Mouse (Mus musculus): ENCODE results near the gene Rai1.

Gene Rai1

GRCm38 (mm10) chr11:60190055-60190641 is 85.3 kb downstream of the Rai1 start:
- no peak for DNase-seq (ENCODE audit: low spot score in 2 of 2)

- DNase-seq (ENCODE audit: low spot score in 2 of 2), result no peak
These were observed 87.7 kb downstream of the Rai1 start for GRCm38 (mm10) chr11:60192534-60192933.

- DNase-seq (ENCODE audit: low spot score in 2 of 2), result no peak
These were observed 88.7 kb downstream of the Rai1 start for GRCm38 (mm10) chr11:60193556-60193955.

DNA sequence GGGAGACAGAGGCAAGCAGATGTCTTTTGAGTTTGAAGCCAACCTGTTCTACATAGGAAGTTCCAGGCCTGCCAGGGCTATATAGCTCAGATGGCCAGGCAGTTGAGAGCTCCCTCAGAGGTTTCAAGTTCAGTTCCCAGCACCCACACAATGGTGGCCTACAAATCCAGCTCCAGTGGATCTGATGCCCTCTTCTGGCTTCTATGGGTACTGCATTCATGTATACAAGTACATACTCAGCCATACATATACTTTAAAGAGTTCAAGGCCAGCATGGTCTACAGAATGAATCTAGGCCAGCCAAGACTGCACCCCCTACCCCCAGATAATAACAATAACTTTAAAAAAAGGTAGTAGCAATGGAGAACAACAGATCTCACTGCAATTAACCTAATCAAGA is 90.3 kb downstream of the Rai1 start:
- DNase-seq (ENCODE audit: low spot score in 2 of 2), result no peak

DNA sequence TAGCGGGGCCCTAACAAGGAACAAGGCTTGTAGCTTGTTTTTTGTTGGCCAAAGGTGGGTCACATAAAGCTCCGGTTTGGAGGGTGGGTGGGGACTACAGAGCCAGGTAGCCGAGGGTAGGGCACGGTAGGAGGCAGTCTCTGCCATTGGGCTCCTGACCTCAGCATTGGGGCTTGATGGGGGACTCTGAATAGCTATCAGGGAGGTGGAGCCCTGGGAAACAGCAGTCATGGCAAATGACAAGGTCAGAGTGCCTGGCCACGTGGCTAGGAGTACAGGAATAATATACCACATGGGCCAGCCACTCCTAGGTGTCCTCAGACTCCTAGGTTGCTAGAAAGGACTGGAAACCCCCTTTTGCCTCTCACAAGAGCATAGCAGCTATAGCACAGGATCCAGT is 91.5 kb downstream of the Rai1 start:
- no peak for DNase-seq (ENCODE audit: low spot score in 2 of 2)

DNA sequence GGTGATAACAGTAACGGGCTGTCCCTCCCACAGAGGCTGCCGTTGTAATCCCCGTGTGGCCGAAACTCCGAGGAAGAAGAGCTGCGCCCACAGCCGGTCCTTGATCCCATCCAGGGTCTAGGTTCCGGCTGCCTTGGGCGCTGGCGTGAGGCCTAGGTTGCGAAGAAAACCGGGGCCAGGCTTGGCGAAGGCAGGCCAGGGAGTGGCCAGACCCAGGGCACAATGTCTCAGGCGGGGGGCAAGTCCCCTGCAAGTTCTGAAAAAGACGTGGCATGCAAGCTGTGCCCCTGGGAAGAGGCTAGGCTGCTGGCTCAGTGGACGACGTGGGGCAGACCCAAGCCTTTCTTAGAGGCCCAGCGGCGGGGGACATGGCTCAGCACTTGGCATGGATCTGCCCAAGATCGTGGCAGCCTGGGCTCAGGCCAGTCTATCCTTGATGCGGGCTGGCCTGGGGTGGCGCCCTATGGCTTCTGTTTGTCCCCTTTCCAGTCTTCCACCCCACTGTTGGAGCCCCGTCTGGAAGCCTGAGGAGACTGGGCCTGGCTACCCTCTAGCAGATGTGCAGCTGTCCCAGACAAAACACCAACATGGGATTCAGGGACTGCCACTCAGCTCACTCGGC is 93.3 kb downstream of the Rai1 start:
- DNase-seq (ENCODE audit: low spot score in 2 of 2), result no peak

DNA sequence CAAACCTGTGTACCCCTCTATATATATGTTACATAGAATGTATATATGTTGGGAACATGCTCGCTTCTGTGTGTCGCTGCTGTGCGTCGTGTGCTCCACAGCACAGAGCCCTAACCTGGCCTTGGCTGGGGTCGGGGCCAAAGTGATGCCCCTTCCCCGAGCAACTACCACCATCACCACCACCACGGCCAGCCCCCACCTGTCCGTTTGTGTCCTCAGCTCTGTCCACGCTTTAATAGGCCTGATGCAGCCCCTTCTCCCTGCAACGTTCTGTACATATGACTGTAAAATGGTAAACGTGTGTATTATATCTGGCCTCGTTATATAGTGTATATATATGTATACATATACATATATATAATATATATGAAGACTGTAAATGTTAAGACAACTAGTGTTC is 93.8 kb downstream of the Rai1 start:
- DNase-seq (ENCODE audit: low spot score in 2 of 2), result no peak

DNA sequence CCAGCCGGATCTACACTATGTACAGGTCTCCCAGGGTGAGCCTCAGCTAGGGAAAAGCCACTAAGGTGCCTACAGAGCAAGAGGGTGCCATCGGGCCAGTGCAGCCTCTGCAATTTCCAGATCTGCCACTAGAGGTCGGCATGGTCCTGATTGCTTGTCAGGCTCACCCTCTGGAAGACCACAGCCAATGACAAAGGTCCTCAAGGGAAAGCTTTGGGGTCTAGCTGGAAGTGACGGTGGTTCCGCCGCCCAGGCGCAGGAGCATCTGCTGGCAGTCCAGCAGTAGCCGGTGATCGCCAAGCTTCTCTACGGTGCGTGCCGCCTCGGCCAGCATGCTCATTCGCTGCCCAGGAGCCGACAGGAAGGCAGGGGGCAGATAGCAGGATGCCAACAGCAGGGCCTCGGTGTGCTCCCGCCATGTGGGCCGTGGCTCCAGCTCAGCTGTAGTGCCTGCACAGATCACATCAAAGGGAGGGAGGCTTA is 94.9 kb downstream of the Rai1 start:
- peak; percentile 75 to 92 for DNase-seq (ENCODE audit: low spot score in 2 of 2)

GRCm38 (mm10) chr11:60200384-60200783 is 95.6 kb downstream of the Rai1 start:
- DNase-seq (ENCODE audit: low spot score in 2 of 2), result no peak

- DNase-seq (ENCODE audit: low spot score in 2 of 2), result no peak
These were observed 98.2 kb downstream of the Rai1 start for GRCm38 (mm10) chr11:60202710-60203638.

DNA sequence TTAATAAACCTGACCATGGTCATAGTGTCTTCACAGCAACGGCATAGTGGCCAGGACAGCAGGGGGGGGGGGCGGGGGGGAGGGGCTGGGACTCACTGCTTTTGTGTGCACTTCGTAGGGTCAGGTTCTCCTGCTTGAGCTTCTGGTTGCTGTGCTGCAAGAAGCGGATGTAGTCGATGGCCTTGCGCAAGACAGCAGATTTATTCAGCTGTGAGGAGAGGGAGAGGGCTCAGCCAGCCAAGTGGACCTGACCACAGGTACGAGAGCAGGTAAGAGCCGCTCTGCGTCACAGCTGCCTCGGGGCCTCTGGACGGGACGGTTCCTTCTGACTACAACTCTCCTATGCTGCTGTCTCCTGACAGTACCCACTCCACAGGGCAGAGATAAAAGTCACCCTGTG is 100.2 kb downstream of the Rai1 start:
- no peak for DNase-seq (ENCODE audit: low spot score in 2 of 2)

- no peak for DNase-seq (ENCODE audit: low spot score in 2 of 2)
These were observed 101.4 kb downstream of the Rai1 start for GRCm38 (mm10) chr11:60206207-60206606.

DNA sequence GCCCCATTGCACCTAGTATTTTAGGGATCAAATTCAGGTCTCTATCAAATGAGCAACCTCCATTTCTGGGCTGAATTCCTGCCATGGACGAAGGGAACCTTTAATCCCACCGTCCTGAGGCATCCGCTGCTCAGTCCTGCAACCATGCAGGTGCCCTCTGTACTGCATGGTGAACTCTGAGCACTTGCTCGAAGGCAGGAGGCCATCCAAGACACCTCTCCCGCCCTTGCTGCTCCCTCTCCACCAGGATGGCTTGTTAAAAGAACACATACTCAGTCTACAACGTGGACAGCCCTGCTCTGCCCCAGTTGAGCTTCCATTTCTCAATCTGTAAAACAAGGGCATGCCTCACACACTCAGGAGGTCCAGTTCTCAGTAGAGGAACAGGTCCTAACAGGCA is 103.4 kb downstream of the Rai1 start:
- DNase-seq (ENCODE audit: low spot score in 2 of 2), result peak in 1 of 2 experiments; percentile 39

DNA sequence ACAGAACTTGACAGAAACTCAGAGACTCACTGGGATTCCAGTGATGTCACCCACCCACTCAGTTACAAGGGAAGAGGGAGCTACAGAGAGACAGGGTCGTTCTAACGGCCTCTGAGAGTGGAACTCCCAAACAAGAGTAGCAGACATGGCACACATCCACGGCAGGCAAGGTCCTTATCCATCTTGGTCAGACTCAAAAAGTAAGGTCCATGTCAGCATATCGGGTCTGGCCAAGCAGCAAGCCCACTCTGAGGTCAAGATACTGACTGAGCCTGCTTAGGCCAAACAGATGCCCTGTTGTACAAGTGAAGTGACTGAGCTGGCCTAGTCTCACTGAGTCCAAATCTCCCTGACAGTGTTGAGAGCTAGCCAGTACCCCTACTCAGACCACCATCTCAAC is 103.9 kb downstream of the Rai1 start:
- no peak for DNase-seq (ENCODE audit: low spot score in 2 of 2)

DNA sequence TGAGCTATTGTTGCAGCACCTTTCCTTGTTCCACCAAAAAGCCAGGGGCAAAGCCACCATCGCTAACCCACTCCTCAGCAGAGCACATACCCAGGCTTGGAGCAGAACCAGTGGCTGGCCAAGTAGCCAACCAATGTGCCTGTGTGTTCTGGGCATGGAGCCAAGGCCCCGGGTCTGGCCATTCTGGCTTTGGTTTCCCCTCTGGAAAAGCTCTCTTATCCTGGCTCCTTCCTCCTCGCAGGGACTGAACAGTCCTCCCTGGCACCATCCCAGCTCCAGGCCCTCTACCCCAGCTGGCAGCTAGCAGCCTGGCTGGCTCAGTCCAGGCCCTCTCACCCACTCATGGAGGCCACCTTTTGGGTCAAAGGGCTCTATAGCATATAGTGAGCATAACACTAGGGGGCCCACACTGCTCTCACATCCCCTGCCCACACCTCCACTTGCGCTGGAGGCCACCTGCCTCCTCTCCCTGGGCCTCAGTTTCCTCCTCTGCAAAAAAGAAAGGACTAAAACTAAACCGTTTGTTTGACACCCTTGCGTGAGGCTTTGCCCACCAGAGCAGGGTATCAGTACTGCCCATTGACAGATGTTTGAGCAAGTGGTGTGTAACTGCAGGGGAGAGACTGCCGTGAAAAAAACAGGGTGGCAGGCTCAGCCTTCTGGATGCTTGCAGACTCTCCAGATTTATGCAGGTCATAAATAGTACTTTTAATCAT is 104.6 kb downstream of the Rai1 start:
- DNase-seq (ENCODE audit: low spot score in 2 of 2), result peak; percentile 60

GRCm38 (mm10) chr11:60209933-60210249 is 105.1 kb downstream of the Rai1 start:
- DNase-seq (ENCODE audit: low spot score in 2 of 2), result no peak

GRCm38 (mm10) chr11:60210305-60210724 is 105.5 kb downstream of the Rai1 start:
- peak; percentile 95 for DNase-seq (ENCODE audit: low spot score in 2 of 2)

DNA sequence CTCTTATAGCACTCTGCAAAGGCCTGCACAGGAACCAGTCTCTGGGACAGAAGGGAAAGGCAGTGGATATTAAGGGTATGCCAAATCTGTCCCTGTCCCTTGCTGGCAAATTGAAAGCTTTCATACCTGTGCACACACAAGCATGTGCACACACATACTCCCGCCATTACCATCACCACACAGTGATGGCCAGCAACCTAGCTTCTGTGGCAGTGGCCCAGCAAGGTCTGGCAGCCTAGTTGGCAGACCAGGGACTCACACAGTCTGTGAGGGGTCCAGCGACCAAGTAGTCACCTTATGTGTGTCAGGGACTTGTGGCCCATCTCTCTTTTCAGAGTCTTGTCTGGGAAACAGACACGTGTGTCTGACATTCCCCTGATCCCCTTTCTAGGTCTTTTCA is 106.3 kb downstream of the Rai1 start:
- no peak for DNase-seq (ENCODE audit: low spot score in 2 of 2)

DNA sequence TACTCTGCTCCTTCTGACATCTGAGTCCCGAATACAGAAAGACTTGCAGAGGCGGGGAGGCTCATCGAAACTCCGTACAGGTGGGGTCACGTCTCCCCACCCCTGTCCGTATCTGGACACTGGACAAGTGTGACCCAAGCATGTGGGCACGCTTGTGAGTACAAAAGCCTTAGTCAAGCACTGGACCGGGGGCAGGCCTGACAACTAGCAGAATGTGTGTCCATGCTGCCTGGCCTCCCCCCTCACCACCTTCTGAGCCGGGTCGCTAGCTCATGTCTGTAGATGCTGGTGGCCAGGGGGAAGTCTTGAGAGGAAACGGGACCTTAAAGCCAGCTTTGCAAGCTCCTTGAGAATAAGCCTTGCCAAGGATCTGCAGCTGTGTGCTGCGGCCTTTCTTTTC is 106.9 kb downstream of the Rai1 start:
- DNase-seq (ENCODE audit: low spot score in 2 of 2), result no peak

DNA sequence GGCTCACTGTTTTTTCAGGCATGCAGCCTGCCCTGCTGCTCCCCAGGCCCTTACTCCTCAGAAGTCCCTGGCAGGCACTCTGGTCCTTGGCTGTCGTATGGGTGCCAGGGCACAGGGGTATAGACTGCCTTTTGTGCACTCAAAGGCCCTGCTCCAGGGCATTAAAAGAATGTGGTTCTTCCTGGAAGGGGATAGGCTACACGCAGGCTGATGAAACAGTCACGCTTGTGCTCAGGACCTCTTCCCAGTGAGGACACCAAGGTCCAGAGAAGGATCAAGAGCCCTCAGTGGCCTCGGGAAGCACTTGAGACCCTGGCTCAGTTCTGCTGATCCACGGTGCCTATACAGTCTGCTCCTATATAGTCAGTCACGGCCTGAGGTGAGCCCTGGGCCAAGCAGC is 108.5 kb downstream of the Rai1 start:
- no peak for DNase-seq (ENCODE audit: low spot score in 2 of 2)

DNA sequence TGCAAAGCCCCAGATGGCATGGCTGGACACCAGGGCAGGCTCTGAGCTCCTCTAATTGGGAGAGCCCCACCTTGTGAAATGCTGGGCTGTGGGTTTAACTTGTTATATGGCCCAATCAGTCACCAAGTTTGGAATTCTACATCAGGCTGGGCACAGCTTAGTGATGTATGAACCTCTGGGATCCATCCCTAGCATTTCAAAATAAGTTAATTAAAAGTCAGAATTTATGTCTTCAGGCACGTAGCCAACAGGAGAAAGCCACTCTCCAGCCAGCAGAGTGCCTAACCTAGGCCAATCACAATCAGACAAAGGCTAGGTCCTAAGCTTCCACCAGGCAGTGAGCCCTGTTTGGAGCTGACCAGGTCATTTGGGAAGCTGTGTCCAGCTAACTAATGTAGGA is 111.9 kb downstream of the Rai1 start:
- no peak for DNase-seq (ENCODE audit: low spot score in 2 of 2)

GRCm38 (mm10) chr11:60217467-60217866 is 112.7 kb downstream of the Rai1 start:
- DNase-seq (ENCODE audit: low spot score in 2 of 2), result no peak
